Mouse (Mus musculus): ENCODE measurements around the gene Nxph4. TPM values are rescaled to one million over a fixed set of nuclear protein-coding genes. Genes with fewer than 3 reads are reported as not detected.

Gene Nxph4
- polyA plus RNA-seq, 1 experiment from 2014 or later: 1.8 TPM

GRCm38 (mm10) chr10:127548236-127548635, 13.9 kb upstream of the Nxph4 start:
- H3K27me3 ChIP-seq (ENCODE audit: control insufficient read depth, insufficient read depth, low read depth, low read length): no peaks in the 10 kb centered on the region
- H3K9ac ChIP-seq (ENCODE audit: low read length): no peak overlapping the region
- no peak overlapping the region for H3K4me2 ChIP-seq (ENCODE audit: low read depth, low read length)
- no peaks in the 10 kb centered on the region for H3K9me3 ChIP-seq (ENCODE audit: control insufficient read depth, low read length)
- ATAC-seq (ENCODE audit: low read depth): no peak
- H3K27ac ChIP-seq (ENCODE audit: low read length): no peak overlapping the region
- WGBS: 90% methylated on average over 15 of the region's 15 CpGs
- peaks cover 48% of the 10 kb centered on the region for H3K36me3 ChIP-seq (ENCODE audit: control insufficient read depth, insufficient read depth, low read length)
- no peaks in the 10 kb centered on the region for H3K4me1 ChIP-seq (replicated peaks; ENCODE audit: control insufficient read depth, insufficient read depth, low read length)
- H3K4me3 ChIP-seq (ENCODE audit: low read length): no peak overlapping the region

- no peak overlapping the region for H3K27ac ChIP-seq (ENCODE audit: low read length)
- ATAC-seq (ENCODE audit: low read depth): no peak
- H3K4me1 ChIP-seq (replicated peaks; ENCODE audit: control insufficient read depth, insufficient read depth, low read length): no peaks in the 10 kb centered on the region
- peaks cover 51% of the 10 kb centered on the region for H3K36me3 ChIP-seq (ENCODE audit: control insufficient read depth, insufficient read depth, low read length)
- H3K9me3 ChIP-seq (ENCODE audit: control insufficient read depth, low read length): no peaks in the 10 kb centered on the region
- H3K4me3 ChIP-seq (ENCODE audit: low read length): no peak overlapping the region
- no peak overlapping the region for H3K4me2 ChIP-seq (ENCODE audit: low read depth, low read length)
- no peak overlapping the region for H3K9ac ChIP-seq (ENCODE audit: low read length)
- no peaks in the 10 kb centered on the region for H3K27me3 ChIP-seq (ENCODE audit: control insufficient read depth, insufficient read depth, low read depth, low read length)
- WGBS: 80% methylated on average over 7 of the region's 7 CpGs
These were observed 12.1 kb upstream of the Nxph4 start for GRCm38 (mm10) chr10:127546505-127546904.

- H3K4me3 ChIP-seq (ENCODE audit: low read length): no peak overlapping the region
- H3K4me2 ChIP-seq (ENCODE audit: low read depth, low read length): no peak overlapping the region
- WGBS: 79% methylated on average over 20 of the region's 20 CpGs
- H3K36me3 ChIP-seq (ENCODE audit: control insufficient read depth, insufficient read depth, low read length): peaks cover 40% of the 10 kb centered on the region
- H3K9ac ChIP-seq (ENCODE audit: low read length): no peak overlapping the region
- H3K27me3 ChIP-seq (ENCODE audit: control insufficient read depth, insufficient read depth, low read depth, low read length): no peaks in the 10 kb centered on the region
- no peaks in the 10 kb centered on the region for H3K9me3 ChIP-seq (ENCODE audit: control insufficient read depth, low read length)
- H3K4me1 ChIP-seq (replicated peaks; ENCODE audit: control insufficient read depth, insufficient read depth, low read length): no peaks in the 10 kb centered on the region
- no peak for ATAC-seq (ENCODE audit: low read depth)
- H3K27ac ChIP-seq (ENCODE audit: low read length): no peak overlapping the region
These were observed 10.0 kb upstream of the Nxph4 start for GRCm38 (mm10) chr10:127544375-127544774.

- no peaks in the 10 kb centered on the region for H3K9me3 ChIP-seq (ENCODE audit: control insufficient read depth, low read length)
- no peak overlapping the region for H3K9ac ChIP-seq (ENCODE audit: low read length)
- H3K4me1 ChIP-seq (replicated peaks; ENCODE audit: control insufficient read depth, insufficient read depth, low read length): no peaks in the 10 kb centered on the region
- H3K36me3 ChIP-seq (ENCODE audit: control insufficient read depth, insufficient read depth, low read length): peaks cover 38% of the 10 kb centered on the region
- no peaks in the 10 kb centered on the region for H3K27me3 ChIP-seq (ENCODE audit: control insufficient read depth, insufficient read depth, low read depth, low read length)
- H3K4me2 ChIP-seq (ENCODE audit: low read depth, low read length): no peak overlapping the region
- 72% methylated on average over 3 of the region's 3 CpGs for WGBS
- ATAC-seq (ENCODE audit: low read depth): no peak
- H3K4me3 ChIP-seq (ENCODE audit: low read length): no peak overlapping the region
- no peak overlapping the region for H3K27ac ChIP-seq (ENCODE audit: low read length)
These were observed 9.6 kb upstream of the Nxph4 start for GRCm38 (mm10) chr10:127543916-127544315.

GRCm38 (mm10) chr10:127542720-127543119, 8.4 kb upstream of the Nxph4 start:
- H3K9ac ChIP-seq (ENCODE audit: low read length): no peak overlapping the region
- no peak overlapping the region for H3K4me2 ChIP-seq (ENCODE audit: low read depth, low read length)
- peaks cover 29% of the 10 kb centered on the region for H3K36me3 ChIP-seq (ENCODE audit: control insufficient read depth, insufficient read depth, low read length)
- ATAC-seq (ENCODE audit: low read depth): no peak
- no peaks in the 10 kb centered on the region for H3K27me3 ChIP-seq (ENCODE audit: control insufficient read depth, insufficient read depth, low read depth, low read length)
- no peak overlapping the region for H3K27ac ChIP-seq (ENCODE audit: low read length)
- no peak overlapping the region for H3K4me3 ChIP-seq (ENCODE audit: low read length)
- H3K9me3 ChIP-seq (ENCODE audit: control insufficient read depth, low read length): no peaks in the 10 kb centered on the region
- WGBS: 57% methylated on average over 6 of the region's 6 CpGs
- no peaks in the 10 kb centered on the region for H3K4me1 ChIP-seq (replicated peaks; ENCODE audit: control insufficient read depth, insufficient read depth, low read length)

GRCm38 (mm10) chr10:127542084-127542483, 7.7 kb upstream of the Nxph4 start:
- no peak for ATAC-seq (ENCODE audit: low read depth)
- no peak overlapping the region for H3K4me2 ChIP-seq (ENCODE audit: low read depth, low read length)
- no peaks in the 10 kb centered on the region for H3K4me1 ChIP-seq (replicated peaks; ENCODE audit: control insufficient read depth, insufficient read depth, low read length)
- H3K9me3 ChIP-seq (ENCODE audit: control insufficient read depth, low read length): no peaks in the 10 kb centered on the region
- peaks cover 29% of the 10 kb centered on the region for H3K36me3 ChIP-seq (ENCODE audit: control insufficient read depth, insufficient read depth, low read length)
- H3K4me3 ChIP-seq (ENCODE audit: low read length): no peak overlapping the region
- 0 out of 2 replicates have a peak, but pooled peaks cover 1% of the 10 kb centered on the region for H3K27me3 ChIP-seq (ENCODE audit: control insufficient read depth, insufficient read depth, low read depth, low read length)
- 74% methylated on average over 13 of the region's 13 CpGs for WGBS
- H3K9ac ChIP-seq (ENCODE audit: low read length): no peak overlapping the region
- H3K27ac ChIP-seq (ENCODE audit: low read length): no peak overlapping the region

GRCm38 (mm10) chr10:127541510-127541909, 7.2 kb upstream of the Nxph4 start:
- WGBS: 92% methylated on average over 8 of the region's 8 CpGs
- Histone ChIP-seq H3K36me3 (ENCODE audit: control insufficient read depth, insufficient read depth, low read length) (peaks cover 29% of the 10 kb centered on the region), H3K4me2 (ENCODE audit: low read depth, low read length) (no peak overlapping the region), H3K4me3 (ENCODE audit: low read length) (no peak overlapping the region), H3K27me3 (ENCODE audit: control insufficient read depth, insufficient read depth, low read depth, low read length) (peaks cover 4% of the 10 kb centered on the region), H3K4me1 (replicated peaks; ENCODE audit: control insufficient read depth, insufficient read depth, low read length) (no peaks in the 10 kb centered on the region), H3K9me3 (ENCODE audit: control insufficient read depth, low read length) (no peaks in the 10 kb centered on the region), H3K9ac (ENCODE audit: low read length) (no peak overlapping the region), H3K27ac (ENCODE audit: low read length) (no peak overlapping the region)
- no peak for ATAC-seq (ENCODE audit: low read depth)

- ATAC-seq (ENCODE audit: low read depth): peak; percentile 29; the same call in 1 of the 2 replicates
- no peak overlapping the region for H3K4me2 ChIP-seq (ENCODE audit: low read depth, low read length)
- H3K27ac ChIP-seq (ENCODE audit: low read length): no peak overlapping the region
- peaks cover 15% of the 10 kb centered on the region for H3K36me3 ChIP-seq (ENCODE audit: control insufficient read depth, insufficient read depth, low read length)
- H3K9ac ChIP-seq (ENCODE audit: low read length): no peak overlapping the region
- peaks cover 39% of the 10 kb centered on the region for H3K27me3 ChIP-seq (ENCODE audit: control insufficient read depth, insufficient read depth, low read depth, low read length)
- no peaks in the 10 kb centered on the region for H3K9me3 ChIP-seq (ENCODE audit: control insufficient read depth, low read length)
- H3K4me1 ChIP-seq (replicated peaks; ENCODE audit: control insufficient read depth, insufficient read depth, low read length): peaks cover 12% of the 10 kb centered on the region
- 28% methylated on average over 7 of the region's 7 CpGs for WGBS
- H3K4me3 ChIP-seq (ENCODE audit: low read length): no peak overlapping the region
These were observed 3.7 kb upstream of the Nxph4 start for GRCm38 (mm10) chr10:127537854-127538583.

- Histone ChIP-seq H3K9ac (ENCODE audit: low read length) (no peak overlapping the region), H3K4me2 (ENCODE audit: low read depth, low read length) (no peak overlapping the region), H3K4me3 (ENCODE audit: low read length) (no peak overlapping the region), H3K36me3 (ENCODE audit: control insufficient read depth, insufficient read depth, low read length) (peaks cover 6% of the 10 kb centered on the region), H3K27ac (ENCODE audit: low read length) (no peak overlapping the region), H3K27me3 (ENCODE audit: control insufficient read depth, insufficient read depth, low read depth, low read length) (peaks cover 52% of the 10 kb centered on the region), H3K9me3 (ENCODE audit: control insufficient read depth, low read length) (no peaks in the 10 kb centered on the region), H3K4me1 (replicated peaks; ENCODE audit: control insufficient read depth, insufficient read depth, low read length) (peaks cover 12% of the 10 kb centered on the region)
- no peak for ATAC-seq (ENCODE audit: low read depth)
- 10% methylated on average over 8 of the region's 8 CpGs for WGBS
These were observed 2.4 kb upstream of the Nxph4 start for GRCm38 (mm10) chr10:127536586-127537314.
